Mouse (Mus musculus) G1E (cell line): ENCODE data around the gene Ephx4.

Experiments used
- CTCF ChIP-seq: IDR thresholded peaks from 2 replicates; pipeline ENCODE4 v1.5.1; 2012; ENCODE audit warnings: low read depth, low read length, inconsistent platforms, mixed read lengths
- GATA1 ChIP-seq: IDR thresholded peaks from 2 replicates; pipeline ENCODE4 v1.6.1; 2012; ENCODE audit warnings: borderline replicate concordance, low read length, inconsistent platforms, mixed read lengths

DNA sequence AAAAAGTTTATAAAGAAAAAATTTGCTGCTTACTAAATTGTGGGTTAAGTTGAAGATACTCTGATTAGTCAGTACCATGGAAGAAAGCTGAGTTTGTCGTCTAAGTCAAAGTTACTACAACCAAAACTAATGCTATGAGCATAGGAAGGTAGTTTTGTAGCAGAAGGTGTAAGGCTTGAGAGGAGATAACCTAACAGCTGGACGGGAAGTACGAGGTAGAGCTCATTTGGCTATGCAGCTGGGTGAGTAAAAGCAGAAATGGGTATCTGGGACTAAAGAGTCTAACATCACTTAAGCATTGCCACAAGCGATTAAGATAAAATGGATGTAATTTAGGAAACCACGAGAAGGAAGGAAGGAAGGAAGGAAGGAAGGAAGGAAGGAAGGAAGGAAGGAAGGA lies 31.2 kb upstream of the Ephx4 start:
- TF ChIP-seq GATA1: no peak
- TF ChIP-seq CTCF: no peak
